Mouse (Mus musculus) spleen, postnatal 14 days (tissue): ENCODE results near the gene Tnc.

Experiments used
- DNase-seq, 2 experiments: peaks; one replicate each; pipeline ENCODE4 v3.0.0; 2021 to 2022; ENCODE audit warnings: low spot score in 2 of 2

Tnc gene

GRCm38 (mm10) chr4:64046831-64047493, at the start of gene Tnc:
Gene Tnc, minus strand, starts transcription at chr4:64047015.
- no peak for DNase-seq

- DNase-seq: no peak
These were observed 47.4 kb upstream of the Tnc start for GRCm38 (mm10) chr4:64094221-64094620.

- no peak for DNase-seq
These were observed 46.0 kb upstream of the Tnc start for GRCm38 (mm10) chr4:64092857-64093256.

- no peak for DNase-seq
These were observed 42.6 kb upstream of the Tnc start for GRCm38 (mm10) chr4:64089378-64089777.

GRCm38 (mm10) chr4:64087675-64088074, 40.9 kb upstream of the Tnc start:
- DNase-seq: no peak

GRCm38 (mm10) chr4:64085993-64086567, 39.3 kb upstream of the Tnc start:
- no peak for DNase-seq

GRCm38 (mm10) chr4:64083858-64084257, 37.0 kb upstream of the Tnc start:
- no peak for DNase-seq

- no peak for DNase-seq
These were observed 31.3 kb upstream of the Tnc start for GRCm38 (mm10) chr4:64078029-64078619.

GRCm38 (mm10) chr4:64076349-64077025, 29.7 kb upstream of the Tnc start:
- DNase-seq: no peak

GRCm38 (mm10) chr4:64074725-64075124, 27.9 kb upstream of the Tnc start:
- DNase-seq: no peak

GRCm38 (mm10) chr4:64067394-64067793, 20.6 kb upstream of the Tnc start:
- no peak for DNase-seq

- no peak for DNase-seq
These were observed 18.5 kb upstream of the Tnc start for GRCm38 (mm10) chr4:64065266-64065665.

GRCm38 (mm10) chr4:64058856-64059231, 12.0 kb upstream of the Tnc start:
- no peak for DNase-seq

GRCm38 (mm10) chr4:64058048-64058855, 11.4 kb upstream of the Tnc start:
- DNase-seq: no peak

- DNase-seq: no peak
These were observed 1.4 kb upstream of the Tnc start for GRCm38 (mm10) chr4:64048177-64048576.

- no peak for DNase-seq
These were observed 2.9 kb downstream of the Tnc start for GRCm38 (mm10) chr4:64043893-64044292.

- no peak for DNase-seq
These were observed 3.4 kb downstream of the Tnc start for GRCm38 (mm10) chr4:64043371-64043770.

- DNase-seq: no peak
These were observed 7.7 kb downstream of the Tnc start for GRCm38 (mm10) chr4:64039091-64039490.

- DNase-seq: no peak
These were observed 9.3 kb downstream of the Tnc start for GRCm38 (mm10) chr4:64037513-64037912.

- DNase-seq: no peak
These were observed 12.1 kb downstream of the Tnc start for GRCm38 (mm10) chr4:64034724-64035123.

- no peak for DNase-seq
These were observed 13.6 kb downstream of the Tnc start for GRCm38 (mm10) chr4:64033191-64033590.

GRCm38 (mm10) chr4:64029486-64029885, 17.3 kb downstream of the Tnc start:
- no peak for DNase-seq
